Mouse (Mus musculus) testis, postnatal 10 days (tissue): ENCODE measurements around the gene Slc9a2.
"Not testable (repeated sequence)": the region's sequence is repeated elsewhere in the genome, so short reads cannot be mapped to it uniquely, and the experiment has no call there.

ENCODE experiments used
- DNase-seq: peaks from one replicate; pipeline ENCODE4 v3.0.0; 2021; ENCODE audit warnings: low spot score

The Slc9a2 gene

DNA sequence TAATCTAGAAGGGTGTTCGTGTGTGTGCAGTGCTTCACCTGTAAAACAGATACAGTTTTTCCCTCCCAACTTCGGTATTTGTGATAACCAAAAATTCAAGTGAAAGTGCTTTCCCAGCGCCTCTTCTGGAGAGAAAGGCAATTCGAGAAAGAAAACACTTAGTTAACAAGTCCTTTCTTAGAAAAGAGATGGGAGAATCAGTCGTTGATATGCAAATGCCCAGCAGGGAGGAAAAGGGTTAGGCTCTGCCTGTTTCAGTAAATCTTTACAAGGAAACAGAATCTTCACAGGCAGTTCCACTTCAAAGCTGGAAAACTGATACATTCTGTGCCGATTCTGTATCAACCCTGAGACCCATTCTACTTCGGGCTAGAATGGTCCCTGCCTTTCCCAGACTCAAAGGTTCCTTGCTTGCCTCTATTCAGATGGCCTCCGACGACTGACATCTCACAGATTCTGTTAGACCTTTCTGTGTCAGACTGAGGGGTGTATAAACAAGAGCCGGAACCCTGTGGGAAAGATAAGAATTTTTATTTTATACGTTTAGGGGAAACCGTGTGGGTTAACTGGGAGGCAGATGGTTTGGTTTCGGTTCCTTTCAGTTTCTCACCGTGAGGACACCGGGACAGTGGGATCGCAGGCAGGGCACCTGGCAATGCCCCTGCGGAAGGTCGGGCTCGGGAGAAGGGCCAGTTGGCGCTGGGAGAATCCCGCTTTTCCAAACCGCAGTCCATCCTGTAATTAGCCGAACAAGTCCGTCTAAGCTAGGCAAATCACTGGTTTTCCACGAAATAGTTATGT lies at the start of gene Slc9a2:
Gene Slc9a2 (plus strand): TSS at position 508 of the 801 bp plus-strand sequence.
- no peak for DNase-seq

DNA sequence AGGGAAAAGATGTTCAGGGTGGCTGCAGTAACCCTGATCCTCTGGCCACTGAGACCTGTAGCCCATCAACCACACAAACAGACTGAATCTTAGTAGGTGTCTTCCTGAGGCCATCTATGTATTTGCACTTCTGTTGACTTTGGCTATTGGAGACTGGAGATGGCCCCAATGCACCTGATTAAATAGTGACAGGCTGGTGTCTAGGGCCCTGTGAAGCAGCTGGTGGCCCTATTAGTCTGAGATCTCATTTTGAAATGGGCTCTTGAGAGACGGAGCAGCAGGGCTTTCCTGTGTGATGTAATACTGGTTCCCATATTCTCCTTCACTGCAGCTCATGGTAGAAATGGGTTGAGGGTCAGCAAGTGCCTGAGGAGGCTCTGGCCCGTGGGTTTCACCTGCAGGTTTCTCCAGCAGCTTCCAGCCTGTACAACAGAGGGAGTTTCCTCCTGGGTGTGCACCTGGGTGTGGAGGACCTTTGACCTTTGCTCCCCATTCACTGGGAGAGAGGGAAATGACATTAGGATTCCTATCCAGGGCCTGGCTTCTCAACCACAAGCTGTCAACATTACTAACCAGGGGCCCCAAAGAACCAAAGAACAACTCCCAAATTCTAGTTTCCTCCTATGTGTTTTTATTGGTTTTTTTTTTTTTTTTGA lies 47.8 kb upstream of the Slc9a2 start:
- DNase-seq, result no peak

DNA sequence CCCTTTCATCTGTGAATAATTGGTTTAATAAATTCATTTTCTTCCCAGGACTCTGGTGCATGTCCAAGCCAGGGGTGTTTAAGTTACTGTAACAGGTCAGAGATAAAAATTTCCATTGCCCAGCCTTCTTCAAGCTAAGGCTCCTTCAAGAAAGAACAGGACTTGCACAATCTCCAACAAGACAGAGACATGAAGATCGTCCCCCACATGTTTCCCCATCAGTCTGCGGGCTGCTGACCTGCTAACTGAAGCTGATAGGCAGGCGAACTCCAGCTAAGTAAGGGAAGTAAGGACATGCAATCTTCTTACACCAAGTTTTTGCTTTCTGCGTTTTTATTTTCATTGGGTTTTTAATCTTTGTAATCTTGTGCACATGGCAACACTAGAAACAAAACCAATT lies 45.8 kb upstream of the Slc9a2 start:
- DNase-seq, result no peak

DNA sequence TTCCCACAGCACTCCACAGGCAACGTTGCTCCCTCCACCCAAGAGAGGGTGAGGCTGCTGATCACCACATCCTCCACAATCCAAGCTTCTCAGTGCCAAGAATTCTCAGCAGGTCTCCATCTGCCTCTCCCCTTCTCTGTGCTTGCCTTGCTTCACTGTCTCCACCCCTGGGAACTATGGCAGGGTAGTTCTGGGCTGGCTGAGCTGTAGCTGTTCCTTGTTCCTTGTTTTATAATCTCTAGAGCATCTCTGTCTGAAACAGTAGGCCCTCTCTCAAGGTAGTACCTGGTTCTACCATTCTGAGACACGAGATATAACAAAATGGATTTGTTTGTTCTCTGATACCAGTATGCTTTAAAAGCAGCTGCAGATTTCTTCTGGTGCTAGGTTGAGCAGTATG lies 32.1 kb upstream of the Slc9a2 start:
- no peak for DNase-seq

DNA sequence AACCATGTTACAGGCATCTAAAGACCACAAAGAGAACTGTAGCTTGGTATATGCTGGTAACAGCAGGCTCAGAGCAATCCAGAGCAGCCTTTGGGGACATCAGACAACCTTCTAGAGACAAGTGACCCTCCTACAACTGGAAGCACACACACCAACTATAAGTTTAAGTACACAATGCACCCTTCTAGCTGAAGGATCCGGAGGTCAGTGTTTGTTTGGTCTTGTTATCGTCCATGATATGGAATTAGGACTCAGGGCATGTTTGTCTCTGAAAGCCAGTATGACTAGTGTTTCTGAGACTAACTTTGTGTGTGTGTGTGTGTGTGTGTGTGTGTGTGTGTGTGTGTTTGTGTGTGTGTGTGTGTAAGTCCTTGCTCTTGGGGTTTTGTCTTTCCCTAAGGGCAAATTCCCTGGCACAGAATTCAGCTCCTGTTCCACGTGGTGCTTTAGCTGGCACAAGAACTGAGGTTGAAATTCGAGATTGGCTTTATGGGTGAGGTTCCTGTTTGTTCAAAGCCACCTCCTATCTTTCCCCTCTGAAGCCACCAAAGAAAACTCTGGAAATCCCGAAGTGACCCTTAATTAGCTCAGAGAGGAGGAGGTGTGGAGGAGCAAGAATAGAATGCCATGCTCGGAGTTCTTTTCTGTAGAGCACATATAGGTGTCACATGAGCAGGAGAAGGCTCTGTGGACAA lies 29.4 kb upstream of the Slc9a2 start:
- DNase-seq, result no peak

DNA sequence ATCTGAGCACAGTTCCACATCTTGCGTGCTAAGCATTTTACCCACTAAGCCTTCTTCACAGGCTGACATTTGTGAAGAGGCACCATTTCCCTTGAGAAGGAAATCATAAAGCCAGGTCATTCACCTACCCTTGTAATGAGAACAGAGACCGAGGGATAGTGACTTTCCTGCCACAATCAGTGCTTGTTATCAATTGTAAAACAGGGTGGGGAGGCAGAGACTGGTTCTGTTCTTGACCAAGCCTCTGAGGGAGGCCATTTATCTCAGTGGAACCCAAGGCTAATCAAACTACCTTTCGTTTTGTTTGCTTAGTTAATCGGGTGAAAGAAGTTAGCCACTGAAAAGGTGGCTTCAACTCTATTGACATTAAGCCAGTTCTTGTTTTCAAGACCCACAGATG lies 23.3 kb upstream of the Slc9a2 start:
- no peak for DNase-seq

DNA sequence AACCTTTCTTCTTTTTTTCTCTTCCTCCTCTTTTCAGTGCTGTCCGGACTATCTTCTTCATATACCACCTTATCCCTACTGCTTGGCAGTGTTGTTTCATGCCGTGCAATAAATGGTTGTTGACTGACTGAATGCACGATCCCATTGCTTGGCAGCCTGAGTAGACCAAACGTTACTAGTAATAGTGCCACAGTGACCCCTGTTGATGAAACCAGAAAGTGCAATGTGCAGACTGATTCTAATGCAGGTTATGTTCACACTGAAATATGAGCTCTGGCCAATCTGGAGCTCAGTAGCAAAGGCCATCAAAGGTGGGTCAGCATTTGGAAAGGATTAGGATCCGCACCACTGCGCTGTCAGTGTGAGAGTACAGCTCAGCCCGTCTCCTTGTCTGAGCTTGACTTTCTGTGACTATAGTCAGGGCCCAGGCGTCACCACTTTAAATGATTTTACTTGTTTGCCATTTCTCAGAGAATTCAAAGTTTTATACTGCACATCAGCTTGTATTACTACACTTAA lies 22.3 kb upstream of the Slc9a2 start:
- DNase-seq, result peak; percentile 76

DNA sequence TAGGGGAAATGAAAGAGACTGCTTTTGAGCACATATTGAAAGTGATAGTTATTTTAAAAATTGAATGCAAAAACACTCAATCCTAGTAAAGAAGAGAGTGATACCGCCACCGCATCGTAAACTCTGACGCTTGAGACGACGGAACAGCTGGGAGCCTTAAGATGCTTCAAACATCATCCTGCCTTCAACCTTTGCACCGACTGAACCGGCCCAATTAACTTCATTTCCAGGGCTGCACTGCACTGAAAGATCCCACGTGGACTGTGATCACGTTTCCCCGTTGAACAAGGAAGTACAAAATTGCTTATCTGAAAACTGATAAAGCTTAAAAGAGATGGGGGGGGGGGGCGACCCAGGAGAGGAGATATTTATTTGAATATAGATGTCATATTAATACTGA lies 21.4 kb upstream of the Slc9a2 start:
- no peak for DNase-seq

DNA sequence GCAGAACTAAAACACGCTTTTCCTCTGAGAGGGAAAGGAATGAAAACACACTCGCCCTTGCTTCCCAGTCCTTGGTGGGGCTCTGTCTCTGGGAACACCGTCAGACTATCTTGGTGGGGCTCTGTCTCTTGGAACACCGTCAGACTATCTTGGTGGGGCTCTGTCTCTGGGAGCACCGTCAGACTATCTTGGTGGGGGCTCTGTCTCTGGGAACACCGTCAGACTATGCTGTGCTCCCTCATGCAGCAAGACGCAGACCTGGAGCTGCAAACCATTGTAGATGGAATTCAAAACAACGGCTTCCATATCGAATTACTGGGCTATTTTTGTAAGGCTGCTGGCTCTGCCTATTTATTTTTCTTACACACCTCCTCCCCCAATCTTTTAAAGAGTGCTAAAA lies 20.9 kb upstream of the Slc9a2 start:
- DNase-seq, result no peak

DNA sequence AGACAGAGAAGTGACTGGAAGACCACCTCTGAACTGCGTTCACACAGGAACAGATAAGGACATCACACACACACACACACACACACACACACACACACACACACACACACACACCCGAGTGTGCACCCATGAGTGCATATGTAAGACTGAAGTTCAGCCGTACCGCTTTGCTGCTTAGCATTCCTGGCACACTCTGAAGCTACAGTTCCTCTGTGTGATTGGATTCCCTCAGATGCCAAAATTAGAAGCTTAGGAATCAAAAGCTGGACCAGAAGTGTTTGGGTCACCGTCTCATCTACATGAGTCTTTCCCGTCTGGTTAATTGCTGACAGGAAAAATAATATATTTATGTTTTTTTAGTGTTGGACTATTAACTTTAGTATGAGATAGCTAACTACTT lies 19.5 kb upstream of the Slc9a2 start:
- no peak for DNase-seq

DNA sequence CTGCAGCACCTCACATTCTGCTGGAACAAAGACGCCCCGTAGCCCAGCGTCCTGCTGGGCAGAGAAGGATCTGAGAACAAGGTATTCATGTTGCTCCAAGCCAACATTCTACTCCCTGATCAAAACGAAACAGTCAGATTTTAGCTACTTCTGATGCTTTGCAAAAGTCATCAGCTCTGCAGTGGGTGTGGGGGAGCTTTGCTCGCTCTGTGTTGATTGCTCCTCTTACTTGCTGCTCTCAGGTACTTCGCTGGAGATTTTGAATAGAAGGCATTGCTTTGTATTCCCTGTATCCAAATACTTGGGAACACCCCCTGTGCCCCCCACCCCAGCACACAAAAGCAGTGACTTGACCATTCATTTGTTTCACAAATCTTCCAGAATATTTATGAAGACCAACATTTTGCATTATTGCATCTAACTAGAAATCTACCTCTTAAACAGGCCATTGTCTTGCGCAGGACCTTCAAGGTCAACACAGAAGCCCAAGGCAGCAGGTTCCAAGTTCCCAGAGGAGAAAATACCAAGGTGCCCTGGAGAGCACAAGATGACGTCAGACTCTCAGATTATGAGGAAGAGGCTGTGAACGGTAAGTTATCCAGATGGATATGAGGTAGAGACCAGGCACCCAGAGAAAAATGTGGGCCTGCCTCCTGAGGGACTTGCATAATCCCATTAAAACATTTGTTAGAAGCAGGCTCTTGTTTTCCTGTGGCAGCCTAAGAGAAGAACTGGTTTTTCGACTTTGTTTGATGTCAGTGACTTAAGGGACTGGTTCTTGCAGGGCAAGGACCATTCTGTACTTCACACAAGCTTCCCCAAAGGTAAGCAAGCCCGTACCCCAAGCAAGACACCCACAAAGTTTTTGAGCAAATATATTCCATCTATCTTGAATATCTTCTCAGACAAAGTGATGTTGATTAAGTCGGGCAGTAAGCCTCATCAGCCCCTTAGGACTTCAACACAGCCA lies 14.7 kb upstream of the Slc9a2 start:
- no peak for DNase-seq

DNA sequence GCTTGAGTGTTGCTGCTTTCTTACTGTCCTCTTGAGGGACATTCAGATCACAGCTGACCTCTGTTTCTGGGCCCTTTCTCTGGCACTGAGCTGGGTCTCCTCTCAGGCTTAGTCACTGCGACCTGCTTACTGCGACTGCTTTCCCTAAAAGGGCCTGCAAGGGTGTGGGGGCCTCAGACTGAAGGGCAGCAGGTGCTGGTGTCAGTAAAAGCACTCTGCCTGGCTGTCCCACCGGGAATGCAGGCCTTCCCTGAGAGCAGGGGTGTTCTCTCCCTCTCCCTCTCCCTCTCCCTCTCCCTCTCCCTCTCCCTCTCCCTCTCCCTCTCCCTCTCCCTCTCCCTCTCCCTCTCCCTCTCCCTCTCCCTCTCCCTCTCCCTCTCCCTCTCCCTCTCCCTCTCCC lies 12.9 kb upstream of the Slc9a2 start:
- DNase-seq, result not testable (repeated sequence)

DNA sequence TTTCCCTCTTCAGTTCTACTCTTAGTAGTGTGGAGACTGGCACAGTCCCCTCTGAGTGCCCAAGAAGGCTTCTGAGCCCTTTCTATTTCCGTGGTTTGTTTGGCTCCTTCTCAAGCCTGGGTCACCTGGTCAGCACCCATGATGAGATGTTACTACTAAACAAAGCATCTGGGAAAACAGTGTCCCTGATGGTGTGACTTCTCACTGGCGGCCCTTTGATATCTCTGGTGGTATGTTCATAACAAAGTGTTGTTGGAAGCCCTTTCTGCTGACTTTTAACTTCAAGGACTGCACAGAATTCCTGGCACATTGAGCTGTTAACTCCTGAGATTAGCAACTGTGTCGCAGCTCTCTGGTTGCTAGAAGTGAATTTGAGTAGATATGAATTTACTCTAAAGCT lies 10.3 kb upstream of the Slc9a2 start:
- DNase-seq, result no peak

DNA sequence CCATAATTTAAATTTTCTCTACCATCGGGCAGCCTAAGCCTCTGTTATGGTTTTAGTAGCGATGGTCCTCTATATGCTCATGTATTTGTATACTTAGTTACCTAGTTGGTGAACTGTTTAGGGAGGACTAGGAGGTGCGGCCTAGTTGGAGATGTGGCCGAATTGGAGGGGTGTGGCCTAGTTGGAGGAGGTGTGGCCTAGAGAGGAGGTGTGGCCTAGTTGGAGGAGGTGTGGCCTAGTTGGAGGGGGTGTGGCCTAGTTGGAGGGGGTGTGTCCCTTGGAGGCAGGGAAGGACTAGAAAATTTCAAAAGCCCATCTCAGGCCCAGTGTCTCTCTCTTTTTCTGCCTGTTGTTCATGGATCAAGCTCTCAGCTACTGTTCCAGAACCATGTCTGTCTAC lies 8.9 kb upstream of the Slc9a2 start:
- DNase-seq, result peak; percentile 46

DNA sequence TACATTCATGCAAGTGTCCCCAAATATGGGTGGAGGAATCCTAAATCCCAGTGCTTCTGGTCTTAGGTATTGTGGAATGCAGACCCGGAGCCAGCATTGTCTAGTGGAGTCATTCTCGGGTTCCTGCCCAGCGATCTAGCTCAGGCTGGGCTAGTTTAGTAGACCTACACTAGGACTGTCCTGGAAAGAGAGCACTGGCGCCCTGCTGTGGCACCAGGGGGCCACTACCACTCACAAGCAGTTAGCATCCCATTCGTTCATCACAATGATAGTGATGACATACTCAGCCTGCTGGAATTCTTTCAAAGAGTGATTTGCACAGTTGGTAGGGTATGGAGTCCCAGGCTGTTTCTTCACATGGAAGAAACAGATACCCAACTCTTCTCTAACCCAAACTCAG lies 3.1 kb upstream of the Slc9a2 start:
- no peak for DNase-seq

DNA sequence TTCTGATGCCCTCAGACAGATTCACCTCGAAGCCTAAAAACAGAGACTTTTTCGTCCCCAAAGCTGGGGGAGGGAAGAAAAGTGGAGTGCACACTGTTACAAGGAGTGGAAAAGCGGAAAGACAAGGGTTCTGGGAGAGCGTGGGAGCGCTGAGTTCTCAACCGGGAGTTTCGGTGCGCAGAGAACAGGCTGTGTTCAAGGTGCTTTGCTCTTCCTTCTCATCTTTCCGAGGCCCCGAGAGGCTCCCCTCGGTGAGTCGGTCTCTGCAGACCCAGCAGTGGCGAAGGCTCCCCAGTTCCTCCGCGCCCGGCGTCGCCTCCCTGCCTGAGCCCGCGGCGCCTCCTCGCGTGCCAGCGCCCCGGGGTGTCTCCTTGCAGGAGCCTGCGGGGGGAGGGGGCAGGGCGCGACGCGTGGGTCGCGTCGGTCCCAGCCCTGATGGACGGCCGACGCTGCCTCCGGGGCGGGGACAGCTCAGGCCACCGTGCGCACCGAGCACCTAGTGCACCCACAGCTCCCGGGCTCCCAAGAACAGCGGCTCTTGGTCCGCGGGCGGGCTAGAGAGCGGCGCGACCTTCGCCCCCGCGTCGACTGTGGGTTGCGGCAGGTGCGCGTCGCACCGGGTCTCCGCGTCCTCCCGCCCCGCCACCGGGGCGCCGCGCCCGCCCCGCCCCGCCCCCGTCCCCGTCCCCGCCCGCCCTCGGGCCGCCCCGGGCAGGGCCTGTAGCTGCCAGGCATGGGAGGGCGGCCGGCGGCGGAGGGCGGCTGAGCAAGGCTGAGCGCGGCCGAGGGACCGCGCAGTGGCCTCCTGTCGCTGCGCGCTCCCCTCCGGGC lies 709 bp downstream of the Slc9a2 start:
- peak; percentile 63 for DNase-seq

DNA sequence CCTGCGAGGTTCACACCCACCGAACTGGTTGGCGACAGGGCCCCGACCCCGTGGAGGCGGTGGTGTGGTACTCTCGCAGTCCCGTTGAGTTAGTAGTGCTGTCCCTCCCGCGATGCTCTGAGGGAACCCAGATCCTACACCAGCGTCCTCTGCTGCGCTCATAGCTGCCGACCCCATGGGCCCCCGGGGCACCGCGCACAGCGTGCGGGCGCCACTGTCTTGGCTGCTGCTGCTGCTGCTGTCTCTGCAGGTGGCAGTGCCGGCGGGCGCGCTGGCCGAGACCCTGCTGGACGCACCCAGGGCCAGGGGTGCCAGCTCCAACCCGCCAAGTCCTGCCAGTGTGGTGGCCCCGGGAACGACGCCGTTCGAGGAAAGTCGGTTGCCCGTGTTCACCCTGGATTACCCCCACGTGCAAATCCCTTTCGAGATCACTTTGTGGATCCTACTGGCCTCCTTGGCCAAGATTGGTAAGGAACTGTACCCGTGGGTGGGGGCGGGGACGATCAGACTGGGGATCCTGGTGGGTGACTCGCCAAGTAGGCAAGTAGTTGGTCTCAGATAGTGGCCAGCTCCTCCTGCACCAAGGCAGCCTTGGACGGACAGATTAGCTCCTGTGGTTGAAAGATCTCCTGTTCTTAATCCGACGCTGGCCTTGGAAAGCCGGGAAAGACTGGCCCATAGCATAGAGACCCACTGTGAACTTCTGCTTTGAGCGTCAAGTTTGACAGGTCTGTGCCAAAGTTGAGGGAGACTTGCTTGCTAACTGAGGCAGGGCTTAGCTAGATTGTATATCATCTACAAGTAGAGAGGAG lies 1.5 kb downstream of the Slc9a2 start:
- DNase-seq, result peak; percentile 57

DNA sequence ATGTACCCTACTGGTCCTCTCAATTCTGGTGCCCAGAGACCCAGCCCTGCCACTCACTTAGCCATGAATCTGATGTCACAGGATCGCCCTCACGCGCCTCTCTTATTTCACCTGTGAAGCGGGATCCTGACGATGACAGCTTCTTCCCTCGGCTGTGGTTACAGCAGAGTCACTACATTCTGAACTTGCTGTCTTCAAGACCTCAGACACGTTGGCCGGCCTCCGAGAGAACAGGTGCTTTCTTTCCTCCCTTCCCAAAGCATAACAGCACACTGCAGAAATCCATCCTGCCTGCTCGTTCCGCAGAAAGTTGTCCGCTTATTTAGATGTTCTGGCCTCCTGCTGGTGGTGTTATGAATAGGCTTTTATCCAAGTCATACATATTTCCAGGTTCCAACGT lies 13.9 kb downstream of the Slc9a2 start:
- DNase-seq, result no peak

DNA sequence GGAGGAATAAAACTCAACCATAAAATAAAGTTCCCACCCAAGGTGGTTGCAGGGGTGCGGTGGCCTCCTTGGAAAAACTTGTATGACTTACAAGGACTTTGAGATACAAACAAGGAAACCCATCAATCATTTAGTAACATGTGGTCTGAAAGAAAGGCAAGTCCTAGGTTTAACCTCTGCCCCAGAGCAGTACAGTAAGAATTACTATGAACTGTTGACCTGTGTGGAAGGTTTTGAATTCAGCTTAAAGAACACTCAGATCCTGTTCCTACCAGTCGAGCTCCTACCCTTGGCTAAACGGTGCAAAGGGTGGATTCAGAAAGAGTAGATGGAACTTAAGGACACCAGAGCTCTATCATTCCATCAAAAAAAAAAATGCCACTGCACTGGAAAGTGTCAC lies 16.1 kb downstream of the Slc9a2 start:
- no peak for DNase-seq

DNA sequence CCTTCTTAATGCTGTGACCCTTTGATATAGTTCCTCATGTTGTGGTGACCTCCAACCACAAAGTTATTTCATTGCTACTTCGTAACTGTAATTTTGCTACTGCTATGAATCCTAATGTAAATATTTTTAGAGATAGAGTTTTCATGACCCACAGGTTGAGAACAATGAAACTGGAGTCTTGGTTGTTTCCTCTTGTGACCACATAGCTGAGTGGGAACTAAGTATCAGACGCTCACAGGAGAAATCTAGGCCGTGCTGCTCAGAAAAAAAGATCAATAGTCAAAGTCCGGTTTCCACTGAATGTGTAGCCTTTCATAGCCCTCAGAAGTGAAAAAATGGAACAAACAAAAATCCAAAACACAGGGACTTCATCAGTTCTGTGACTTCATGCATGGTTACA lies 24.7 kb downstream of the Slc9a2 start:
- no peak for DNase-seq
